Mouse (Mus musculus) forebrain, embryonic 13.5 days (tissue): ENCODE measurements around the gene Ccdc8. TPM values are rescaled to one million over a fixed set of nuclear protein-coding genes. Genes with fewer than 3 reads are reported as not detected.

ENCODE experiments used
- ATAC-seq: fragments of 200-750 bp; cut with Nextera tagmentation; 2 replicates; pipeline ENCODE4 v1.8.0; 2017
- H3K27ac ChIP-seq: fragments of 300-500 bp; sonication (generic); 2 replicates; pipeline ENCODE4 v1.5.1; 2015; ENCODE audit warnings: inconsistent platforms, mild to moderate bottlenecking, moderate library complexity
- H3K27me3 ChIP-seq: fragments of 300-500 bp; sonication (generic); 2 replicates; pipeline ENCODE4 v1.6.1; 2015; ENCODE audit warnings: mild to moderate bottlenecking, inconsistent platforms
- H3K36me3 ChIP-seq: fragments of 300-500 bp; sonication (generic); 2 replicates; pipeline ENCODE4 v1.6.1; 2015; ENCODE audit warnings: mild to moderate bottlenecking, inconsistent platforms; ENCODE audit not compliant: poor library complexity, severe bottlenecking
- H3K4me1 ChIP-seq: fragments of 300-500 bp; sonication (generic); 2 replicates; pipeline ENCODE4 v1.6.1; 2015; ENCODE audit warnings: inconsistent platforms
- H3K4me2 ChIP-seq: fragments of 300-500 bp; sonication (generic); 2 replicates; pipeline ENCODE4 v1.6.1; 2015; ENCODE audit warnings: inconsistent platforms, mild to moderate bottlenecking, moderate library complexity
- H3K4me3 ChIP-seq: fragments of 300-500 bp; sonication (generic); 2 replicates; pipeline ENCODE4 v1.5.1; 2015; ENCODE audit warnings: mild to moderate bottlenecking, inconsistent platforms
- H3K9ac ChIP-seq: fragments of 300-500 bp; sonication (generic); 2 replicates; pipeline ENCODE4 v1.6.1; 2015; ENCODE audit warnings: mild to moderate bottlenecking, inconsistent platforms
- H3K9me3 ChIP-seq: fragments of 300-500 bp; sonication (generic); replicated peaks from 2 replicates; pipeline ENCODE4 v1.6.1; 2016; ENCODE audit warnings: inconsistent platforms
- WGBS: fragments of 180-500 bp; shearing (Covaris S2); methylation state at CpG from one replicate; pipeline ENCODE4 v1.1.7; 2015; 5-methylcytosine and 5-hydroxymethylcytosine counted together
- polyA plus RNA-seq: library from polyadenylated mRNA; unstranded; fragments of >200 nt; fragmentation: Nextera tagmentation; extraction: Ambion mirVana; gene quantifications from 2 replicates; pipeline ENCODE4 v1.2.1, GENCODE M21; 2015

Ccdc8 gene
- polyA plus RNA-seq, 1 experiment from 2014 or later = 6.0 TPM

- Histone ChIP-seq H3K9me3 (no peaks in the 10 kb centered on the region), H3K4me3 (no peak overlapping the region), H3K27me3 (no peaks in the 10 kb centered on the region), H3K36me3 (peaks cover 92% of the 10 kb centered on the region), H3K4me2 (no peak overlapping the region), H3K4me1 (peaks cover 16% of the 10 kb centered on the region), H3K9ac (no peak overlapping the region), H3K27ac (peak overlapping the region; percentile 61; the same call in 1 of the 2 replicates)
- WGBS = 83% methylated on average over 2 of the region's 2 CpGs
- ATAC-seq = no peak
Observed at GRCm38 (mm10) chr7:17017921-17018320, 25.4 kb downstream of the Ccdc8 start.

GRCm38 (mm10) chr7:17019426-17020166 is 27.1 kb downstream of the Ccdc8 start:
- no peak overlapping the region for H3K27ac ChIP-seq
- no peak overlapping the region for H3K9ac ChIP-seq
- ATAC-seq = no peak
- peaks cover 86% of the 10 kb centered on the region for H3K36me3 ChIP-seq
- 90% methylated on average over 7 of the region's 7 CpGs for WGBS
- H3K4me1 ChIP-seq = peaks cover 18% of the 10 kb centered on the region
- H3K4me2 ChIP-seq = no peak overlapping the region
- no peak overlapping the region for H3K4me3 ChIP-seq
- no peaks in the 10 kb centered on the region for H3K9me3 ChIP-seq
- no peaks in the 10 kb centered on the region for H3K27me3 ChIP-seq

GRCm38 (mm10) chr7:17022176-17022575 is 29.7 kb downstream of the Ccdc8 start:
- H3K9ac ChIP-seq = no peak overlapping the region
- ATAC-seq = no peak
- no peak overlapping the region for H3K27ac ChIP-seq
- 96% methylated on average over 15 of the region's 15 CpGs for WGBS
- H3K4me1 ChIP-seq = peaks cover 38% of the 10 kb centered on the region
- no peaks in the 10 kb centered on the region for H3K9me3 ChIP-seq
- no peaks in the 10 kb centered on the region for H3K27me3 ChIP-seq
- no peak overlapping the region for H3K4me3 ChIP-seq
- H3K36me3 ChIP-seq = peaks cover 67% of the 10 kb centered on the region
- no peak overlapping the region for H3K4me2 ChIP-seq

- H3K9me3 ChIP-seq = no peaks in the 10 kb centered on the region
- no peak overlapping the region for H3K4me2 ChIP-seq
- no peak overlapping the region for H3K9ac ChIP-seq
- H3K4me1 ChIP-seq = peaks cover 31% of the 10 kb centered on the region
- 93% methylated on average over 4 of the region's 4 CpGs for whole genome bisulfite sequencing
- no peak for ATAC-seq
- no peak overlapping the region for H3K27ac ChIP-seq
- H3K27me3 ChIP-seq = no peaks in the 10 kb centered on the region
- no peak overlapping the region for H3K4me3 ChIP-seq
- peaks cover 57% of the 10 kb centered on the region for H3K36me3 ChIP-seq
Observed at GRCm38 (mm10) chr7:17023701-17024100, 31.2 kb downstream of the Ccdc8 start.

GRCm38 (mm10) chr7:17024141-17024540 is 31.6 kb downstream of the Ccdc8 start:
- 94% methylated on average over 6 of the region's 6 CpGs for WGBS
- no peaks in the 10 kb centered on the region for H3K9me3 ChIP-seq
- no peaks in the 10 kb centered on the region for H3K27me3 ChIP-seq
- H3K9ac ChIP-seq = 0 out of 2 replicates have a peak overlapping the region, but pooled peaks have one; percentile 3
- H3K27ac ChIP-seq = no peak overlapping the region
- no peak overlapping the region for H3K4me3 ChIP-seq
- H3K36me3 ChIP-seq = peaks cover 54% of the 10 kb centered on the region
- H3K4me2 ChIP-seq = no peak overlapping the region
- peaks cover 31% of the 10 kb centered on the region for H3K4me1 ChIP-seq
- no peak for ATAC-seq

GRCm38 (mm10) chr7:17024814-17025504 is 32.5 kb downstream of the Ccdc8 start:
- Histone ChIP-seq H3K27ac (no peak overlapping the region), H3K9me3 (no peaks in the 10 kb centered on the region), H3K36me3 (peaks cover 46% of the 10 kb centered on the region), H3K4me2 (no peak overlapping the region), H3K27me3 (no peaks in the 10 kb centered on the region), H3K4me1 (peaks cover 31% of the 10 kb centered on the region), H3K4me3 (no peak overlapping the region), H3K9ac (peak overlapping the region; percentile 83; the same call in 1 of the 2 replicates)
- no peak for ATAC-seq
- 90% methylated on average over 10 of the region's 10 CpGs for WGBS

- no peak for ATAC-seq
- Histone ChIP-seq H3K9ac (peak overlapping the region; percentile 83), H3K4me1 (peaks cover 31% of the 10 kb centered on the region), H3K4me2 (peak overlapping the region; percentile 79), H3K27me3 (no peaks in the 10 kb centered on the region), H3K27ac (no peak overlapping the region; the same call in 1 of the 2 replicates), H3K9me3 (no peaks in the 10 kb centered on the region), H3K36me3 (peaks cover 40% of the 10 kb centered on the region), H3K4me3 (no peak overlapping the region)
- WGBS = 77% methylated on average over 4 of the region's 4 CpGs
Observed at GRCm38 (mm10) chr7:17025505-17025894, 33.0 kb downstream of the Ccdc8 start.

- 92% methylated on average over 9 of the region's 9 CpGs for WGBS
Observed at GRCm38 (mm10) chr7:17025896-17026622, 33.6 kb downstream of the Ccdc8 start.

GRCm38 (mm10) chr7:17026710-17027587 is 34.4 kb downstream of the Ccdc8 start:
- Histone ChIP-seq H3K36me3 (peaks cover 26% of the 10 kb centered on the region), H3K9ac (peak overlapping the region; percentile 83), H3K4me1 (peaks cover 27% of the 10 kb centered on the region), H3K27me3 (no peaks in the 10 kb centered on the region), H3K9me3 (no peaks in the 10 kb centered on the region), H3K4me3 (peak overlapping the region; percentile 92), H3K4me2 (peak overlapping the region; percentile 79), H3K27ac (peak overlapping the region; percentile 20)
- 9% methylated on average over 24 of the region's 24 CpGs for WGBS
- ATAC-seq = peak; percentile 59

More at GRCm38 (mm10) chr7:17025896-17026622, 33.6 kb downstream of the Ccdc8 start:
- Histone ChIP-seq H3K4me2 (peak overlapping the region; percentile 79), H3K27me3 (no peaks in the 10 kb centered on the region), H3K4me3 (peak overlapping the region; percentile 92), H3K4me1 (peaks cover 27% of the 10 kb centered on the region), H3K9me3 (no peaks in the 10 kb centered on the region), H3K27ac (no peak overlapping the region; the same call in 1 of the 2 replicates), H3K36me3 (peaks cover 34% of the 10 kb centered on the region), H3K9ac (peak overlapping the region; percentile 83)
- ATAC-seq = no peak

- 0% methylated on average over 56 of the region's 58 CpGs for WGBS
Observed at GRCm38 (mm10) chr7:17027588-17028343, 35.3 kb downstream of the Ccdc8 start, which contains the start of gene Ppp5c. Ppp5c (minus strand) TSS chr7:17027924.

More at GRCm38 (mm10) chr7:17027588-17028343, 35.3 kb downstream of the Ccdc8 start, which contains the start of gene Ppp5c:
- peak within 1 kb of the TSS; percentile 83 for H3K9ac ChIP-seq
- peaks cover 27% of the 10 kb centered on the region for H3K4me1 ChIP-seq
- peaks cover 17% of the 10 kb centered on the region for H3K36me3 ChIP-seq
- H3K27ac ChIP-seq = peak within 1 kb of the TSS; percentile 20
- H3K4me3 ChIP-seq = peak within 1 kb of the TSS; percentile 92
- peak; percentile 89 for ATAC-seq
- no peaks in the 10 kb centered on the region for H3K9me3 ChIP-seq
- peak within 1 kb of the TSS; percentile 79 for H3K4me2 ChIP-seq
- H3K27me3 ChIP-seq = no peaks in the 10 kb centered on the region
